ENCODE assay signal across 1 mouse cellular context in the genomic region with DNA sequence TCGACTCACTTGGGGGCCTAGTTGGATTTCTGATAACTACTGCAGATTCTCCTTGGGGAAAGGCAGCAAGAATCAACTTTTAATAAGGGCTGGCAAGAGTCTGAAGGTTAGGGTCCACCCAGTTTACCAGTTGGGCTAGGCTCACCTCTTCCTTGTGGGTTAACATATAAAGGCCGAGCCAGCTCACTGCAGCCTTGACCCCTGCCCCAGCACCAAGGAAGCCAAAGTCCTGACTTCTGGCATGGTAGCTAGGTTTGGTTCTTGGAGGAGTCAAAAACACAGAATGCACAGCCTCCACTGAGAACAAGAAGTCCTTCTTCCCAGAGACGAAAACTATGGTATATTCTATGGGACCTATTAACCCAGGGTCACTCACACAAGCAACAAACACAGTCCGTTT.
TF ChIP-seq lines count a peak whose summit lies in the region.

No protein-coding gene starts in this region.

TF ChIP-seq in MEL, 35 proteins besides CTCF, POLR2A, EP300 and RAD21 (continued from another document):
- TF ChIP-seq RCOR1 (IDR thresholded peaks at IDR 0.05; ENCODE audit: low read depth, low read length): no peak
- TF ChIP-seq CHD1 (IDR thresholded peaks at IDR 0.05; ENCODE audit: low read depth, low read length): no peak
- no peak for TF ChIP-seq ETS1 (IDR thresholded peaks at IDR 0.05; ENCODE audit: low read depth, low read length)
- no peak for TF ChIP-seq MAZ (IDR thresholded peaks at IDR 0.05; ENCODE audit: low read depth, low read length)
- no peak for TF ChIP-seq MYC (IDR thresholded peaks at IDR 0.05; ENCODE audit: low read depth, low read length)
- no peak for TF ChIP-seq ZNF384 (IDR thresholded peaks at IDR 0.05; ENCODE audit: low read depth, low read length)
- TF ChIP-seq POLR2AphosphoS5 (IDR thresholded peaks at IDR 0.05; ENCODE audit: borderline replicate concordance, low read depth, low read length): no peak
- no peak for TF ChIP-seq USF1 (IDR thresholded peaks at IDR 0.05; ENCODE audit: low read depth, low read length)
- TF ChIP-seq HCFC1 (IDR thresholded peaks at IDR 0.05; ENCODE audit: low read depth, low read length): no peak
- TF ChIP-seq KAT2A (conservative IDR thresholded peaks at IDR 0.05; ENCODE audit: low read depth, low read length): no peak
- TF ChIP-seq MYB (IDR thresholded peaks at IDR 0.05; ENCODE audit: low read depth, low read length): no peak
- TF ChIP-seq ELF1 (IDR thresholded peaks at IDR 0.05; ENCODE audit: low read depth, low read length): no peak
- no peak for TF ChIP-seq MAX (IDR thresholded peaks at IDR 0.05; ENCODE audit: low read length)
- no peak for TF ChIP-seq TBP (IDR thresholded peaks at IDR 0.05; ENCODE audit: low read depth, low read length)
- TF ChIP-seq CHD2 (IDR thresholded peaks at IDR 0.05; ENCODE audit: low read length): no peak
- no peak for TF ChIP-seq SIN3A (IDR thresholded peaks at IDR 0.05; ENCODE audit: low read length)
- no peak for TF ChIP-seq ZMIZ1 (IDR thresholded peaks at IDR 0.05; ENCODE audit: low read depth, low read length)
- no peak for TF ChIP-seq MEF2A (IDR thresholded peaks at IDR 0.05; ENCODE audit: extremely low read depth, insufficient replicate concordance, low read depth, low read length, poor library complexity, severe bottlenecking)
- no peak for TF ChIP-seq JUND (IDR thresholded peaks at IDR 0.05; ENCODE audit: low read depth, low read length)
TF ChIP-seq in MEL: peak in this region for 0.
